Mouse (Mus musculus): ENCODE data around the gene Rabgap1l. TPM values are rescaled to one million over a fixed set of nuclear protein-coding genes. Genes with fewer than 3 reads are reported as not detected.
"Not testable (repeated sequence)": the region's sequence is repeated elsewhere in the genome, so short reads cannot be mapped to it uniquely, and the experiment has no call there.

The Rabgap1l gene
- polyA plus RNA-seq, 1 experiment, result 12.9 TPM

GRCm38 (mm10) chr1:160655806-160656470, 137.1 kb downstream of the Rabgap1l start:
- WGBS, result 41% methylated on average over 2 of the region's 2 CpGs
- Histone ChIP-seq H3K27ac (ENCODE audit: insufficient read depth, low read depth, low read length) (no peak overlapping the region), H3K36me3 (ENCODE audit: control insufficient read depth, insufficient read depth, low read length) (no peaks in the 10 kb centered on the region), H3K27me3 (replicated peaks; ENCODE audit: control insufficient read depth, insufficient read depth, low read length) (no peaks in the 10 kb centered on the region), H3K4me1 (ENCODE audit: control insufficient read depth, insufficient read depth, low read length) (peaks cover 6% of the 10 kb centered on the region; the same call in 1 of the 2 replicates), H3K4me3 (ENCODE audit: insufficient read depth, low read depth, low read length) (no peak overlapping the region)
- DNase-seq, result no peak
- TF ChIP-seq POLR2A (IDR thresholded peaks at IDR 0.05; ENCODE audit: low read depth, low read length) (no peak), CTCF (conservative IDR thresholded peaks at IDR 0.05; ENCODE audit: insufficient read depth, insufficient read length, low read depth, low read length) (no peak)

DNA sequence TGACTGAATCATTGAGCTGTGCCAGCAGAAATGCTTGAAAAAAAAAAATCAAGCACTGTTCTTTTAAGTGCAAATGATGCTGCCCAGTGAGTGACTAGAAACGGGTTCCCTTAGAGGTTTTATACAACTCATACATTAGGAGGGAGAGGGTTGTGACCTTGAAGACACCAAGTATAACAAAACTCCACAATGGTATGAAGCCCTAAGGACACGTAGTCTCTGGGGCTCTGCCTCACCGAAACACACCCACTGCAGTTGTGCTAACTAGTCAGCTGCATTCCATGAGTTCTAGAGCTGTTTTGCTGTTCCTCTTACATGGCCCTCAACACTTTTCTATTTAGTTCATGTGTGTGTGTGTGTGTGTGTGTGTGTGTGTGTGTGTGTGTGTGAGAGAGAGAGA, 141.3 kb downstream of the Rabgap1l start:
- H3K4me1 ChIP-seq (ENCODE audit: control insufficient read depth, insufficient read depth, low read length), result peaks cover 8% of the 10 kb centered on the region; the same call in 1 of the 2 replicates
- no peak overlapping the region for H3K4me3 ChIP-seq (ENCODE audit: insufficient read depth, low read depth, low read length)
- no peaks in the 10 kb centered on the region for H3K27me3 ChIP-seq (replicated peaks; ENCODE audit: control insufficient read depth, insufficient read depth, low read length)
- H3K27ac ChIP-seq (ENCODE audit: insufficient read depth, low read depth, low read length), result no peak overlapping the region
- no peak for DNase-seq
- no peaks in the 10 kb centered on the region for H3K36me3 ChIP-seq (ENCODE audit: control insufficient read depth, insufficient read depth, low read length)
- WGBS, result 37% methylated on average over 3 of the region's 3 CpGs
- no peak for TF ChIP-seq CTCF (conservative IDR thresholded peaks at IDR 0.05; ENCODE audit: insufficient read depth, insufficient read length, low read depth, low read length)
- TF ChIP-seq POLR2A (IDR thresholded peaks at IDR 0.05; ENCODE audit: low read depth, low read length), result no peak

DNA sequence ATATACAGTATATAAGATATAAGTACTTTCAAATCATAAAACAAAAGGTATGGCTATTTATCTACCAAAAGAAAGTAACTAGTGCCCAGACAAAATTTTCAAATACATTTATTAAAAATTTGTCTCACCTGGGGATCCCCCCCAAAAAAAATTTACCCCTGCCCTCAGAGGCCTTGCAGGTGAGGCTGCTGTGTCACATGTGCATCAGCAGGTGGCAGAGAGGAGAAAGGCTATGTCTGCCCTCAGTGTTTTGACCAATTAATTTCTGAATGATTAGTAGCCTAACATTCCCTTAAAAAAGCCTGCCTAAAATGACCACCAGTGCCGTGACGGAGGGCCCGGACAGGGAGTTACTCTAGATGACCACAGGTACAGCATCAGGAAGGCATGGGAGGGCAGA, 147.6 kb downstream of the Rabgap1l start:
- 87% methylated on average over 3 of the region's 3 CpGs for WGBS
- no peak for DNase-seq
- Histone ChIP-seq H3K36me3 (ENCODE audit: control insufficient read depth, insufficient read depth, low read length) (no peaks in the 10 kb centered on the region), H3K4me1 (ENCODE audit: control insufficient read depth, insufficient read depth, low read length) (0 out of 2 replicates have a peak, but pooled peaks cover 2% of the 10 kb centered on the region), H3K27me3 (replicated peaks; ENCODE audit: control insufficient read depth, insufficient read depth, low read length) (no peaks in the 10 kb centered on the region), H3K27ac (ENCODE audit: insufficient read depth, low read depth, low read length) (no peak overlapping the region), H3K4me3 (ENCODE audit: insufficient read depth, low read depth, low read length) (no peak overlapping the region)
- peak; percentile 40 for TF ChIP-seq CTCF (conservative IDR thresholded peaks at IDR 0.05; ENCODE audit: insufficient read depth, insufficient read length, low read depth, low read length)
- no peak for TF ChIP-seq POLR2A (IDR thresholded peaks at IDR 0.05; ENCODE audit: low read depth, low read length)

GRCm38 (mm10) chr1:160628213-160628932, 164.6 kb downstream of the Rabgap1l start:
- H3K4me3 ChIP-seq (ENCODE audit: insufficient read depth, low read depth, low read length), result no peak overlapping the region
- TF ChIP-seq CTCF (conservative IDR thresholded peaks at IDR 0.05; ENCODE audit: insufficient read depth, insufficient read length, low read depth, low read length) (no peak), POLR2A (IDR thresholded peaks at IDR 0.05; ENCODE audit: low read depth, low read length) (no peak)
- no peak overlapping the region for H3K27ac ChIP-seq (ENCODE audit: insufficient read depth, low read depth, low read length)
- no peak for DNase-seq
- H3K4me1 ChIP-seq (ENCODE audit: control insufficient read depth, insufficient read depth, low read length), result no peaks in the 10 kb centered on the region
- 88% methylated on average over 12 of the region's 12 CpGs for WGBS
- no peaks in the 10 kb centered on the region for H3K36me3 ChIP-seq (ENCODE audit: control insufficient read depth, insufficient read depth, low read length)
- H3K27me3 ChIP-seq (replicated peaks; ENCODE audit: control insufficient read depth, insufficient read depth, low read length), result no peaks in the 10 kb centered on the region

DNA sequence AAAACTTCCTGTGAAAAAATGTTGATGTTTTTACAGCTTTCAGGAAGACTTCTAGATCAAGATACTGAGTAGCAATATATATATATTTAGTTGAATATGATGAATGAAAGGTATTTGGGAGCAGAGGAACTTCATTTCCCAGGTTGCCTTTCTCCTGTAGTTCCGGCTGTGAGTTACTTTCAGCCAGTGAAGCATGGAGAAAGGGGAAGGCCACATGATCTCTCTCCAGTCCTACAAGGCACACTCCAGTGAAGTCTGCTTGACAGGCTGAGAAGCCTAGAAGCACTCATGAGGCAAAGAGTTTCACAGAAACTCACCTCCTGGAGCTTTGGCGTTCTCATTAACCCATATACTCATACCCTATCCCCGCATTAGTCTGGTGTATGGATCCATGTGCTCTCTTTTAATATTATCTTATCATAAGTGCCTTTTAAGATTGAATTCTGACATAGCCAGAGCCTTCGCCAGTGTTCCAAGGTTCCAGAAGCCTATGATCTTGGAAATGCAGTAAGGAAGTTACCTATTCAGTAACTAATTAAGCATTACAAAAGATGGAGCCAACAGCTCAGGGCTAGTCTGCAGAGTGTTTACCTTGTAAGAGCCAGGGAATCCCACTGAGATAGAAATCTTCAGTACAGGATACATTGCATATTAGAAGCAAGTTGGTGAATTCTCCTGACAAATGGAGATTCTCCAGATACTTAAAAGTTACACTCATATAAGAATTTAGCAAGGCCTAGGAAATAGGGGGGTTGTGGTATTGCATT, 168.5 kb downstream of the Rabgap1l start:
- peak; percentile 19 for DNase-seq
- 68% methylated on average over 4 of the region's 4 CpGs for WGBS
- H3K4me1 ChIP-seq (ENCODE audit: control insufficient read depth, insufficient read depth, low read length), result not testable (repeated sequence)

GRCm38 (mm10) chr1:160618201-160618600, 174.8 kb downstream of the Rabgap1l start:
- no peaks in the 10 kb centered on the region for H3K4me1 ChIP-seq (ENCODE audit: control insufficient read depth, insufficient read depth, low read length)
- DNase-seq, result no peak
- WGBS, result 20% methylated on average over 2 of the region's 2 CpGs
- no peaks in the 10 kb centered on the region for H3K36me3 ChIP-seq (ENCODE audit: control insufficient read depth, insufficient read depth, low read length)
- H3K27ac ChIP-seq (ENCODE audit: insufficient read depth, low read depth, low read length), result no peak overlapping the region
- no peak overlapping the region for H3K4me3 ChIP-seq (ENCODE audit: insufficient read depth, low read depth, low read length)
- H3K27me3 ChIP-seq (replicated peaks; ENCODE audit: control insufficient read depth, insufficient read depth, low read length), result no peaks in the 10 kb centered on the region
- no peak for TF ChIP-seq CTCF (conservative IDR thresholded peaks at IDR 0.05; ENCODE audit: insufficient read depth, insufficient read length, low read depth, low read length)
- no peak for TF ChIP-seq POLR2A (IDR thresholded peaks at IDR 0.05; ENCODE audit: low read depth, low read length)

More for the DNA sequence above, 168.5 kb downstream of the Rabgap1l start:
- not testable (repeated sequence) for H3K27ac ChIP-seq (ENCODE audit: insufficient read depth, low read depth, low read length); H3K27me3 ChIP-seq (replicated peaks; ENCODE audit: control insufficient read depth, insufficient read depth, low read length); H3K4me3 ChIP-seq (ENCODE audit: insufficient read depth, low read depth, low read length); H3K36me3 ChIP-seq (ENCODE audit: control insufficient read depth, insufficient read depth, low read length)

GRCm38 (mm10) chr1:160606425-160606824, 186.6 kb downstream of the Rabgap1l start:
- Histone ChIP-seq H3K27ac (ENCODE audit: insufficient read depth, low read depth, low read length) (no peak overlapping the region), H3K4me3 (ENCODE audit: insufficient read depth, low read depth, low read length) (no peak overlapping the region), H3K27me3 (replicated peaks; ENCODE audit: control insufficient read depth, insufficient read depth, low read length) (no peaks in the 10 kb centered on the region), H3K36me3 (ENCODE audit: control insufficient read depth, insufficient read depth, low read length) (no peaks in the 10 kb centered on the region), H3K4me1 (ENCODE audit: control insufficient read depth, insufficient read depth, low read length) (0 out of 2 replicates have a peak, but pooled peaks cover 3% of the 10 kb centered on the region)
- DNase-seq, result no peak
- WGBS, result 68% methylated on average over 2 of the region's 2 CpGs
- no peak for TF ChIP-seq POLR2A (IDR thresholded peaks at IDR 0.05; ENCODE audit: low read depth, low read length)
- TF ChIP-seq CTCF (conservative IDR thresholded peaks at IDR 0.05; ENCODE audit: insufficient read depth, insufficient read length, low read depth, low read length), result no peak

DNA sequence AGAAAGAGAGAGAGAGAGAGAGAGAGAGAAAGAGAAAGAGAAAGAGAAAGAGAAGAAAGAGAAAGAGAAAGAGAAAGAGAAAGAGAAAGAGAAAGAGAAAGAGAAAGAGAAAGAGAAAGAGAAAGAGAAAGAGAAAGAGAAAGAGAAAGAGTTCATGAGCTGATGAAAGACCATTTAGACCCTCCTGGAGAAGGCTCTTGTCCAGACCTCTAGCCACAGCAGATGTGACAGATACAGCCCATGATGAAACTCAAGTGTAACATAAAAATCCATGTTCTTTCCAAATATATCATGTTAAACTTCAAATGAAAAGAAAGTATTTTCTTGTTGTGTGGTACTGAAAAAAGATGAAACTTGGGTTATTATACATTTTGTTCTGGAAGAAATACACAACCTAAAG, 189.7 kb downstream of the Rabgap1l start:
- H3K36me3 ChIP-seq (ENCODE audit: control insufficient read depth, insufficient read depth, low read length); H3K4me3 ChIP-seq (ENCODE audit: insufficient read depth, low read depth, low read length); H3K4me1 ChIP-seq (ENCODE audit: control insufficient read depth, insufficient read depth, low read length); H3K27me3 ChIP-seq (replicated peaks; ENCODE audit: control insufficient read depth, insufficient read depth, low read length); DNase-seq; H3K27ac ChIP-seq (ENCODE audit: insufficient read depth, low read depth, low read length): not testable (repeated sequence)
